Mouse (Mus musculus) lung, postnatal 0 days (tissue): ENCODE data around the gene Gid4.

ENCODE experiments used
- CTCF ChIP-seq: IDR thresholded peaks from 2 replicates; pipeline ENCODE4 v1.5.1; 2016; ENCODE audit warnings: antibody characterized with exemption, mild to moderate bottlenecking
- EP300 ChIP-seq: IDR thresholded peaks from 2 replicates; pipeline ENCODE4 v1.6.1; 2016; ENCODE audit warnings: antibody characterized with exemption, mild to moderate bottlenecking, control low read depth

DNA sequence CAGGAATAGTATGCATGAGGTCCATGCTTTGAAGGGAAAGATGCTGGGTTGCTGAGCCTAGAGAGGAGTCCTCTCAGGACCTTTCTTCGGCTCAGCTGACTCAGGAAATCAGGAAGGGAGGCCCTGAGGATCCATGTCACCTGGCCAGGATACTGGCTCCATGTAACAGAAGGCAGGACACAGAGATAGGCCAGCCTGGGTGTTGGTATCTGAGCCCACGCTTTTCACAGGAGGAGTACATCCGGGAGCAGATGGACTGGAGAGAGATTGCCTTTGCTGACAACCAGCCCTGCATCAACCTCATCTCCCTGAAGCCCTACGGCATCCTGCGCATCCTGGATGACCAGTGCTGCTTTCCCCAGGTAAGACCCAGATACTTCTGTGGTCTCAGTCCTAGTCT lies 75.8 kb downstream of the Gid4 start:
- TF ChIP-seq EP300 (no peak), CTCF (no peak)
